Mouse (Mus musculus): ENCODE data around the gene Kif3b. TPM values are rescaled to one million over a fixed set of nuclear protein-coding genes. Genes with fewer than 3 reads are reported as not detected.

The Kif3b gene
- polyA plus RNA-seq (2015; fragmentation: Nextera tagmentation; extraction: Ambion mirVana), result 3.1 and 3.2 TPM in 2 replicates

- no peak for TF ChIP-seq EP300 (optimal IDR thresholded peaks at IDR 0.05)
- under 1% methylated on average over 63 of the region's 63 CpGs for WGBS
- peak within 1 kb of the TSS; percentile 49 for H3K27ac ChIP-seq (replicated peaks)
Observed at GRCm38 (mm10) chr2:153290938-153291928, at the start of gene Kif3b. Gene Kif3b (plus strand): TSS chr2:153291413.

GRCm38 (mm10) chr2:153242156-153242555, 49.1 kb upstream of the Kif3b start:
- Histone ChIP-seq H3K27me3 (ENCODE audit: control insufficient read depth, insufficient read depth, low read length) (no peaks in the 10 kb centered on the region), H3K36me3 (ENCODE audit: control insufficient read depth, insufficient read depth, low read length) (no peaks in the 10 kb centered on the region), H3K9ac (ENCODE audit: low read length) (peak overlapping the region; percentile 99), H3K27ac (replicated peaks) (no peak overlapping the region), H3K4me2 (replicated peaks; ENCODE audit: low read depth) (peak overlapping the region; percentile 90), H3K4me3 (ENCODE audit: low read depth, low read length) (peak overlapping the region; percentile 99), H3K4me1 (replicated peaks; ENCODE audit: control insufficient read depth, insufficient read depth) (peaks cover 9% of the 10 kb centered on the region), H3K9me3 (ENCODE audit: control insufficient read depth, low read length) (no peaks in the 10 kb centered on the region)
- DNase-seq (ENCODE audit: low spot score) (no peak), ATAC-seq (ENCODE audit: low FRiP score, low TSS enrichment) (no peak)
- TF ChIP-seq EP300 (optimal IDR thresholded peaks at IDR 0.05) (no peak), CTCF (IDR thresholded peaks at IDR 0.05; ENCODE audit: low read depth) (no peak)
- WGBS, result 58% methylated on average over 6 of the region's 6 CpGs

More at GRCm38 (mm10) chr2:153290938-153291928, at the start of gene Kif3b:
- Histone ChIP-seq H3K27me3 (ENCODE audit: control insufficient read depth, insufficient read depth, low read length) (no peaks in the 10 kb centered on the region), H3K4me3 (ENCODE audit: low read depth, low read length) (peak within 1 kb of the TSS; percentile 74), H3K36me3 (ENCODE audit: control insufficient read depth, insufficient read depth, low read length) (no peaks in the 10 kb centered on the region), H3K4me1 (replicated peaks; ENCODE audit: control insufficient read depth, insufficient read depth) (peaks cover 8% of the 10 kb centered on the region; the same call in 1 of the 2 replicates), H3K9ac (ENCODE audit: low read length) (peak within 1 kb of the TSS; percentile 75), H3K9me3 (ENCODE audit: control insufficient read depth, low read length) (no peaks in the 10 kb centered on the region), H3K4me2 (replicated peaks; ENCODE audit: low read depth) (peak within 1 kb of the TSS; percentile 87)
- ATAC-seq (ENCODE audit: low FRiP score, low TSS enrichment) (peak; percentile 92), DNase-seq (ENCODE audit: low spot score) (peak; percentile 90)

GRCm38 (mm10) chr2:153249751-153250150, 41.5 kb upstream of the Kif3b start:
- no peaks in the 10 kb centered on the region for H3K27me3 ChIP-seq (ENCODE audit: control insufficient read depth, insufficient read depth, low read length)
- no peaks in the 10 kb centered on the region for H3K9me3 ChIP-seq (ENCODE audit: control insufficient read depth, low read length)
- no peak overlapping the region for H3K9ac ChIP-seq (ENCODE audit: low read length)
- H3K4me2 ChIP-seq (replicated peaks; ENCODE audit: low read depth), result no peak overlapping the region
- H3K4me1 ChIP-seq (replicated peaks; ENCODE audit: control insufficient read depth, insufficient read depth), result no peaks in the 10 kb centered on the region
- H3K27ac ChIP-seq (replicated peaks), result no peak overlapping the region
- DNase-seq (ENCODE audit: low spot score) (no peak), ATAC-seq (ENCODE audit: low FRiP score, low TSS enrichment) (no peak)
- H3K4me3 ChIP-seq (ENCODE audit: low read depth, low read length), result no peak overlapping the region
- 86% methylated on average over 5 of the region's 5 CpGs for WGBS
- H3K36me3 ChIP-seq (ENCODE audit: control insufficient read depth, insufficient read depth, low read length), result peaks cover 6% of the 10 kb centered on the region; the same call in 1 of the 2 replicates
- TF ChIP-seq EP300 (optimal IDR thresholded peaks at IDR 0.05) (no peak), CTCF (IDR thresholded peaks at IDR 0.05; ENCODE audit: low read depth) (no peak)

GRCm38 (mm10) chr2:153256604-153257003, 34.6 kb upstream of the Kif3b start:
- DNase-seq (ENCODE audit: low spot score) (peak; percentile 46), ATAC-seq (ENCODE audit: low FRiP score, low TSS enrichment) (peak; percentile 68)
- H3K9me3 ChIP-seq (ENCODE audit: control insufficient read depth, low read length), result no peaks in the 10 kb centered on the region
- WGBS, result 66% methylated on average over 2 of the region's 2 CpGs
- TF ChIP-seq CTCF (IDR thresholded peaks at IDR 0.05; ENCODE audit: low read depth) (no peak), EP300 (optimal IDR thresholded peaks at IDR 0.05) (no peak)
- no peaks in the 10 kb centered on the region for H3K27me3 ChIP-seq (ENCODE audit: control insufficient read depth, insufficient read depth, low read length)
- H3K27ac ChIP-seq (replicated peaks), result no peak overlapping the region
- H3K9ac ChIP-seq (ENCODE audit: low read length), result no peak overlapping the region
- H3K4me1 ChIP-seq (replicated peaks; ENCODE audit: control insufficient read depth, insufficient read depth), result no peaks in the 10 kb centered on the region
- 0 out of 2 replicates have a peak, but pooled peaks cover 5% of the 10 kb centered on the region for H3K36me3 ChIP-seq (ENCODE audit: control insufficient read depth, insufficient read depth, low read length)
- no peak overlapping the region for H3K4me2 ChIP-seq (replicated peaks; ENCODE audit: low read depth)
- no peak overlapping the region for H3K4me3 ChIP-seq (ENCODE audit: low read depth, low read length)

- DNase-seq (ENCODE audit: low spot score), result no peak
- Histone ChIP-seq H3K27me3 (ENCODE audit: control insufficient read depth, insufficient read depth, low read length) (no peaks in the 10 kb centered on the region), H3K4me3 (ENCODE audit: low read depth, low read length) (no peak overlapping the region), H3K9ac (ENCODE audit: low read length) (no peak overlapping the region), H3K4me2 (replicated peaks; ENCODE audit: low read depth) (no peak overlapping the region), H3K36me3 (ENCODE audit: control insufficient read depth, insufficient read depth, low read length) (0 out of 2 replicates have a peak, but pooled peaks cover 8% of the 10 kb centered on the region), H3K27ac (replicated peaks) (no peak overlapping the region), H3K9me3 (ENCODE audit: control insufficient read depth, low read length) (no peaks in the 10 kb centered on the region), H3K4me1 (replicated peaks; ENCODE audit: control insufficient read depth, insufficient read depth) (no peaks in the 10 kb centered on the region)
- no peak; the same call in 1 of the 2 replicates for ATAC-seq (ENCODE audit: low FRiP score, low TSS enrichment)
- WGBS, result 62% methylated on average over 12 of the region's 12 CpGs
- TF ChIP-seq CTCF (IDR thresholded peaks at IDR 0.05; ENCODE audit: low read depth) (no peak), EP300 (optimal IDR thresholded peaks at IDR 0.05) (no peak)
Observed at GRCm38 (mm10) chr2:153259030-153259863, 32.0 kb upstream of the Kif3b start.

All from stomach, postnatal 0 days (tissue).